Mouse (Mus musculus) bone marrow macrophage, adult 2 months (primary cell): ENCODE measurements around the gene Gm17359.

Source experiments
- CTCF ChIP-seq: IDR thresholded peaks from 2 replicates; pipeline ENCODE4 v1.5.1; 2012; ENCODE audit warnings: low read depth, mild to moderate bottlenecking, low read length, moderate library complexity
- POLR2A ChIP-seq: IDR thresholded peaks from 2 replicates; pipeline ENCODE4 v1.6.1; 2012; ENCODE audit warnings: mild to moderate bottlenecking, low read depth, low read length, borderline replicate concordance

GRCm38 (mm10) chr3:79448421-79448820, 112.0 kb downstream of the Gm17359 start:
- TF ChIP-seq CTCF (no peak), POLR2A (no peak)
